Mouse (Mus musculus) MEL (cell line): ENCODE measurements around the gene Gm10320. TPM values are rescaled to one million over a fixed set of nuclear protein-coding genes. Genes with fewer than 3 reads are reported as not detected.

Experiments used
- DNase-seq: peaks from one replicate; pipeline ENCODE4 v3.0.0; 2011; ENCODE audit warnings: low read depth, low spot score
- H3K27ac ChIP-seq: 2 replicates; pipeline ENCODE4 v1.5.1; 2012; ENCODE audit warnings: low read depth, mild to moderate bottlenecking, control low read depth, low read length, moderate library complexity; ENCODE audit not compliant: control insufficient read depth
- H3K27me3 ChIP-seq, 2 experiments: fragments of 150-350 bp in 1 of 2; sonication (generic) in 1 of 2; 2 replicates each; pipeline ENCODE4 v1.6.1; 2012; ENCODE audit warnings: low read length in 2 of 2, mild to moderate bottlenecking in 2 of 2, improper control_type of control experiment in 1 of 2, moderate library complexity in 1 of 2; ENCODE audit not compliant: insufficient read depth in 2 of 2, control insufficient read depth in 1 of 2
- H3K36me3 ChIP-seq, 2 experiments: 2 replicates each; pipeline ENCODE4 v1.6.1; 2012 to 2014; ENCODE audit warnings: low read length in 2 of 2, improper control_type of control experiment in 1 of 2, inconsistent platforms in 1 of 2, mild to moderate bottlenecking in 1 of 2; ENCODE audit not compliant: insufficient read depth in 2 of 2, control insufficient read depth in 1 of 2
- H3K4me1 ChIP-seq, 2 experiments: fragments of 150-350 bp in 1 of 2; sonication (generic) in 1 of 2; 2 replicates each; pipeline ENCODE4 v1.6.1; 2012; ENCODE audit warnings: low read length in 2 of 2, improper control_type of control experiment in 1 of 2, mild to moderate bottlenecking in 1 of 2; ENCODE audit not compliant: insufficient read depth in 2 of 2, control insufficient read depth in 1 of 2
- H3K4me3 ChIP-seq, 2 experiments: fragments of 150-350 bp in 1 of 2; sonication (generic) in 1 of 2; 2 replicates each; pipeline ENCODE4 v1.5.1; 2012; ENCODE audit warnings: low read depth in 2 of 2, low read length in 2 of 2, mild to moderate bottlenecking in 2 of 2, moderate library complexity in 2 of 2, control low read depth in 1 of 2, improper control_type of control experiment in 1 of 2; ENCODE audit not compliant: control insufficient read depth in 1 of 2, insufficient read depth in 1 of 2
- H3K79me2 ChIP-seq: 2 replicates; pipeline ENCODE4 v1.6.1; 2012; ENCODE audit warnings: mild to moderate bottlenecking, low read length, moderate library complexity; ENCODE audit not compliant: control insufficient read depth, poor library complexity, insufficient read depth
- H3K9ac ChIP-seq: 2 replicates; pipeline ENCODE4 v1.6.1; 2012; ENCODE audit warnings: low read depth, mild to moderate bottlenecking, control low read depth, low read length, moderate library complexity; ENCODE audit not compliant: control insufficient read depth, poor library complexity, severe bottlenecking
- H3K9me3 ChIP-seq: fragments of 150-350 bp; sonication (generic); replicated peaks from 2 replicates; pipeline ENCODE4 v1.6.1; 2012; ENCODE audit warnings: mild to moderate bottlenecking, low read length, improper control_type of control experiment, moderate library complexity; ENCODE audit not compliant: insufficient read depth
- CHD1 ChIP-seq: IDR thresholded peaks from 2 replicates; pipeline ENCODE4 v1.6.1; 2012; ENCODE audit warnings: low read depth, mild to moderate bottlenecking, inconsistent platforms, low read length, improper control_type of control experiment
- CTCF ChIP-seq, 3 experiments: IDR thresholded peaks in 2 of 3; conservative IDR thresholded peaks in 1 of 3; 2 replicates each; pipeline ENCODE4 v1.5.1; 2011 to 2012; ENCODE audit warnings: low read length in 3 of 3, low read depth in 2 of 3, mild to moderate bottlenecking in 2 of 3, improper control_type of control experiment in 1 of 3, inconsistent platforms in 1 of 3, mixed read lengths in 1 of 3, moderate library complexity in 1 of 3; ENCODE audit not compliant: control insufficient read depth in 1 of 3, insufficient read depth in 1 of 3, poor library complexity in 1 of 3, severe bottlenecking in 1 of 3
- ELF1 ChIP-seq: IDR thresholded peaks from 2 replicates; pipeline ENCODE4 v1.6.1; 2014; ENCODE audit warnings: low read depth, mild to moderate bottlenecking, inconsistent platforms, low read length, improper control_type of control experiment, moderate library complexity
- EP300 ChIP-seq, 2 experiments: IDR thresholded peaks; 2 replicates each; pipeline ENCODE4 v1.6.1; 2011; ENCODE audit warnings: improper control_type of control experiment in 2 of 2, low read length in 2 of 2, low read depth in 1 of 2, mild to moderate bottlenecking in 1 of 2
- GATA1 ChIP-seq: IDR thresholded peaks from 2 replicates; pipeline ENCODE4 v1.6.1; 2011; ENCODE audit warnings: low read depth, low read length, improper control_type of control experiment
- HCFC1 ChIP-seq: IDR thresholded peaks from 2 replicates; pipeline ENCODE4 v1.6.1; 2012; ENCODE audit warnings: low read depth, mild to moderate bottlenecking, inconsistent platforms, low read length, improper control_type of control experiment, moderate library complexity
- MAZ ChIP-seq: IDR thresholded peaks from 2 replicates; pipeline ENCODE4 v1.6.1; 2012; ENCODE audit warnings: low read depth, mild to moderate bottlenecking, inconsistent platforms, low read length, improper control_type of control experiment
- MYB ChIP-seq: IDR thresholded peaks from 2 replicates; pipeline ENCODE4 v1.6.1; 2011; ENCODE audit warnings: mild to moderate bottlenecking, low read depth, low read length, improper control_type of control experiment
- NELFE ChIP-seq: IDR thresholded peaks from 2 replicates; pipeline ENCODE4 v1.6.1; 2011; ENCODE audit warnings: low read depth, low read length, improper control_type of control experiment
- NRF1 ChIP-seq: IDR thresholded peaks from 2 replicates; pipeline ENCODE4 v1.6.1; 2014; ENCODE audit warnings: low read depth, mild to moderate bottlenecking, inconsistent platforms, low read length, improper control_type of control experiment, moderate library complexity; ENCODE audit not compliant: poor library complexity, insufficient read depth, severe bottlenecking
- POLR2A ChIP-seq, 2 experiments: IDR thresholded peaks; 2 replicates each; pipeline ENCODE4 v1.6.1; 2011 to 2012; ENCODE audit warnings: low read length in 2 of 2, mild to moderate bottlenecking in 2 of 2, control low read depth in 1 of 2, improper control_type of control experiment in 1 of 2, low read depth in 1 of 2, moderate library complexity in 1 of 2; ENCODE audit not compliant: control insufficient read depth in 1 of 2, insufficient read depth in 1 of 2, poor library complexity in 1 of 2
- POLR2AphosphoS2 ChIP-seq: IDR thresholded peaks from 2 replicates; pipeline ENCODE4 v1.6.1; 2011; ENCODE audit warnings: low read length, improper control_type of control experiment
- POLR2AphosphoS5 ChIP-seq: IDR thresholded peaks from 2 replicates; pipeline ENCODE4 v1.6.1; 2012; ENCODE audit warnings: low read depth, borderline replicate concordance, mild to moderate bottlenecking, inconsistent platforms, low read length, moderate library complexity, mixed read lengths
- RCOR1 ChIP-seq: IDR thresholded peaks from 2 replicates; pipeline ENCODE4 v1.6.1; 2012; ENCODE audit warnings: low read depth, mild to moderate bottlenecking, inconsistent platforms, low read length, improper control_type of control experiment
- TAL1 ChIP-seq: IDR thresholded peaks from 2 replicates; pipeline ENCODE4 v1.6.1; 2012; ENCODE audit warnings: mild to moderate bottlenecking, inconsistent platforms, low read length, moderate library complexity, mixed read lengths
- TBP ChIP-seq: IDR thresholded peaks from 2 replicates; pipeline ENCODE4 v1.8.0; 2011; ENCODE audit warnings: low read depth, low read length, improper control_type of control experiment
- TCF12 ChIP-seq: IDR thresholded peaks from 2 replicates; pipeline ENCODE4 v1.6.1; 2014; ENCODE audit warnings: low read depth, mild to moderate bottlenecking, inconsistent platforms, low read length, improper control_type of control experiment, moderate library complexity
- USF1 ChIP-seq: IDR thresholded peaks from 2 replicates; pipeline ENCODE4 v1.6.1; 2014; ENCODE audit warnings: low read depth, mild to moderate bottlenecking, inconsistent platforms, low read length, improper control_type of control experiment, moderate library complexity
- ZC3H11A ChIP-seq: IDR thresholded peaks from 2 replicates; pipeline ENCODE4 v1.6.1; 2012; ENCODE audit warnings: low read depth, mild to moderate bottlenecking, inconsistent platforms, low read length, improper control_type of control experiment
- ZKSCAN1 ChIP-seq: IDR thresholded peaks from 2 replicates; pipeline ENCODE4 v1.6.1; 2012; ENCODE audit warnings: low read depth, mild to moderate bottlenecking, inconsistent platforms, low read length, improper control_type of control experiment, moderate library complexity
- ZMIZ1 ChIP-seq: IDR thresholded peaks from 2 replicates; pipeline ENCODE4 v1.6.1; 2012; ENCODE audit warnings: low read depth, mild to moderate bottlenecking, inconsistent platforms, low read length, improper control_type of control experiment, moderate library complexity
- polyA plus RNA-seq, 2 experiments: library from polyadenylated mRNA; stranded (reverse) in 1 of 2; unstranded in 1 of 2; fragments of >175 nt in 1 of 2; fragments of >200 nt in 1 of 2; gene quantifications; 2 replicates each; pipeline versions ENCODE4 v1.2.1 to v1.2.4; 2012; ENCODE audit warnings: low replicate concordance in 2 of 2, low read depth in 1 of 2; ENCODE audit not compliant: insufficient read length in 2 of 2, insufficient read depth in 1 of 2, missing spikeins in 1 of 2
- total RNA-seq: library from RNA; depleted of rRNA; stranded (reverse); fragments of 300-350 nt; gene quantifications from 2 replicates; pipeline ENCODE4 v1.2.3, GENCODE M21; 2012

The Gm10320 gene
- total and polyA plus RNA-seq, 3 experiments: 0.29 to 10.5 TPM; not detected in 1

DNA sequence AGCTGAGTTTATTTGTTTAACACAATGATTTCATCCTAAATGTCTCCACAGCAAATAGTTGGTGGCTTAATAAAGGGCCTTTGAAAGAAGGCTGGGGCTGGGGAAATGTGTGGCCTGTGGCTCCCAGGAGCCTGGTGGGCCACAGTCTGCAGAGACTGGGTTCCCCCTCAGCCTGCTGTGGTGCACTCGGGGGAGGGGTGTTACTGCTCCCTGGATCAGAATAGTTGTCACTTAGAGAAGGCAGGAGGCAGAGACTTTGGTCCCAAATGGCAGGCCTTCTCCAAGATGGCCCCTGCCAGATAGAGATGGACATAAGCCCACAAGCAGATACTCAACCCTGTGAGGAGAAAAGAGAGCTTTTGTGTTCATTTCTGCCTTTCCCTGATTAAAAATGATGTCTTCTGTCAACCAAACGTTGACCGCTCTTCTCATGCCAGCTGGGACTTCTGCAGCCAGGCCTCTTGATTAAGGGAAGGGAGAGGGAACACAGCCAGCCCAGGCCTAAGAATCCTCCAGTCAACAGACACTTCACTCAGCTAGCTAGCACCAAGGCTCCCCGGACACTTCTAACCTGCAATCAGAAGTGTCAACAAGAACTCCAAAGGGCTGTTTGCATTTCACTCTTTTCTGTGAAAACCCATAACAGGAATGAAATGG, 14.8 kb downstream of the Gm10320 start:
- H3K27ac ChIP-seq: no peak overlapping the region
- no peaks in the 10 kb centered on the region for H3K4me1 ChIP-seq
- no peak for DNase-seq
- H3K79me2 ChIP-seq: no peaks in the 10 kb centered on the region
- no peak overlapping the region for H3K4me3 ChIP-seq
- no peaks in the 10 kb centered on the region for H3K27me3 ChIP-seq
- no peak overlapping the region for H3K9ac ChIP-seq
- no peaks in the 10 kb centered on the region for H3K36me3 ChIP-seq
- no peak for TF ChIP-seq EP300 (IDR thresholded peaks at IDR 0.05; ENCODE audit: low read depth in 1 of 2, low read length in 2 of 2)
- TF ChIP-seq NRF1: no peak
- no peak for TF ChIP-seq MAZ
- TF ChIP-seq HCFC1: no peak
- no peak for TF ChIP-seq MYB
- no peaks in the 10 kb centered on the region for H3K9me3 ChIP-seq

DNA sequence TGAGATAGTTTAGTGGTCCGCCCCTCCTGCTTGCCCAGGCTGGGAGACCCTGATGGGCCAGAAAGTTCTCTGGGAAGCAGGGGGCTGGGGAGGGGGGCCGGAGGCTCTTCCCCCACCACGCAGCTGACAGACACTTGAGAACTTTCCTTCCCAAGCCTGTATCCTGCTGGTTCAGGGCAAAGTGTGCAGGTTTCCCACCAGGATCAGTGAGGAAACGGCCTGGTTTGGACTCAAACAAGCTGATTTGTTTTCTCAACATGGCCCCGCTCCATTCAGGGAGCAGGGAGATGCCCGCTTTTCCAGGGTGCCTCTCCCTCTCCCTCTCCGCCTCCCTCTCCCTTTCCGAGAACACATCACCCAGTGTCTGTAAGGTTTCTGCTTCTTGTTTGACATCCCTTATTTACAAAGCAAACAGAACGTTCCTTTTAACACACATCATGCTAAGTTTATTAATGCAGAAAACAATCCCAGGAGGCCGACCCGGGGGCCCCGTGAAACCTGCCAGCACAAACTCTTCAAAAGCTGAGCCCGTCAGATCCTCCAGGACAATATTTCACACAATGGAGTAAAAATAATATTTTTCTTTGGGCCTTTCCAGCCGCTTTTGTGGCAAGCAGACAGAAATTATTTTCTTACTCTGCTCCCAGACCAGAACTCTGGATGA, 15.5 kb downstream of the Gm10320 start:
- Histone ChIP-seq H3K27me3 (no peaks in the 10 kb centered on the region), H3K27ac (no peak overlapping the region), H3K36me3 (no peaks in the 10 kb centered on the region), H3K4me1 (no peaks in the 10 kb centered on the region), H3K79me2 (no peaks in the 10 kb centered on the region), H3K4me3 (no peak overlapping the region)
- no peak for DNase-seq
- no peak for TF ChIP-seq HCFC1
- TF ChIP-seq USF1: no peak
- TF ChIP-seq, all 39 proteins: peak for 0
- Histone ChIP-seq H3K9ac (no peak overlapping the region), H3K9me3 (no peaks in the 10 kb centered on the region)

DNA sequence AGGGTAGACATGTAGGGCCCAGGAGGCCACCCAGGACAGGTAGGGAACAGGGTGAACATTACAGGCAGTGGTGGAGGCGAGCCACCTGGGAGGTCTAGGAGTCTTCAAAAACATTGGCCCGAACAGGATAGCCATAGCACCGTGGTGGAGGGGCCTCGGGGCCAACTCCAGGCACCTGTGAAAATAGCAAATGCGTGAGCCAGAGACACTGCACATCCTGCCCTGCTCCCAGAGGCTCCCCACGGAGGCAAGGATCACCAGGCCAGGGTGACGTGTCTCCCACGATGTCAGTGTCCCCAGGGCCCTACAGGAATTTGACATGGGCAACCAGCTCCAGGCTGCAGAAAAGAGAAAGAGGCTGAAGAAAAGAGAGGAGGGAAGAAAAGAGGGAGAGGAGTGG, 16.1 kb downstream of the Gm10320 start:
- H3K4me3 ChIP-seq: no peak overlapping the region
- H3K4me1 ChIP-seq: no peaks in the 10 kb centered on the region
- H3K36me3 ChIP-seq: no peaks in the 10 kb centered on the region
- no peaks in the 10 kb centered on the region for H3K9me3 ChIP-seq
- H3K79me2 ChIP-seq: no peaks in the 10 kb centered on the region
- H3K27ac ChIP-seq: no peak overlapping the region
- no peak for TF ChIP-seq GATA1
- TF ChIP-seq RCOR1: no peak
- no peak for TF ChIP-seq TBP
- TF ChIP-seq POLR2AphosphoS5: no peak
- TF ChIP-seq TAL1: no peak
- no peak for TF ChIP-seq ZC3H11A
- TF ChIP-seq ZKSCAN1: no peak
- no peak for TF ChIP-seq POLR2A (IDR thresholded peaks at IDR 0.05; ENCODE audit: control insufficient read depth in 1 of 2, insufficient read depth in 1 of 2, low read depth in 1 of 2, low read length in 2 of 2, poor library complexity in 1 of 2)
- TF ChIP-seq ELF1: no peak
- no peak for TF ChIP-seq MAZ
- TF ChIP-seq CTCF (IDR thresholded peaks at IDR 0.05 in 2 of 3, conservative IDR thresholded peaks at IDR 0.05 in 1 of 3; ENCODE audit: control insufficient read depth in 1 of 3, insufficient read depth in 1 of 3, low read depth in 2 of 3, low read length in 3 of 3, poor library complexity in 1 of 3, severe bottlenecking in 1 of 3): no peak
- no peak for TF ChIP-seq ZMIZ1
- TF ChIP-seq POLR2AphosphoS2: no peak
- TF ChIP-seq CHD1: no peak
- TF ChIP-seq TCF12: no peak
- TF ChIP-seq NELFE: no peak
- no peak overlapping the region for H3K9ac ChIP-seq
- no peaks in the 10 kb centered on the region for H3K27me3 ChIP-seq
- DNase-seq: no peak
